Mouse (Mus musculus): ENCODE results near the gene Cyp21a1. TPM values are rescaled to one million over a fixed set of nuclear protein-coding genes. Genes with fewer than 3 reads are reported as not detected.

The Cyp21a1 gene
- total and polyA plus RNA-seq, 3 experiments, result 0.20 TPM; not detected in 2

GRCm38 (mm10) chr17:34795016-34795415, 9.3 kb downstream of the Cyp21a1 start:
- TF ChIP-seq POLR2A (IDR thresholded peaks at IDR 0.05; ENCODE audit: insufficient read depth, low read depth, low read length) (no peak), EP300 (IDR thresholded peaks at IDR 0.05; ENCODE audit: insufficient read depth, low read depth, low read length) (no peak), CTCF (IDR thresholded peaks at IDR 0.05) (no peak)
- no peaks in the 10 kb centered on the region for H3K4me1 ChIP-seq (ENCODE audit: control insufficient read depth, insufficient read depth, low read length)
- no peak overlapping the region for H3K4me3 ChIP-seq
- no peak for DNase-seq
- H3K27me3 ChIP-seq (ENCODE audit: control insufficient read depth, insufficient read depth, low read length), result no peaks in the 10 kb centered on the region
- H3K36me3 ChIP-seq (ENCODE audit: control insufficient read depth, insufficient read depth, low read length), result no peaks in the 10 kb centered on the region
- H3K79me2 ChIP-seq (replicated peaks; ENCODE audit: control insufficient read depth, insufficient read depth, low read length), result no peaks in the 10 kb centered on the region
- H3K27ac ChIP-seq, result no peak overlapping the region
- no peak overlapping the region for H3K9ac ChIP-seq (ENCODE audit: low read depth, low read length)
- 81% methylated on average over 10 of the region's 10 CpGs for WGBS
- intact Hi-C loops (cut with DNase I), result no loop called here

- H3K9ac ChIP-seq (ENCODE audit: low read depth, low read length), result no peak overlapping the region
- no peaks in the 10 kb centered on the region for H3K79me2 ChIP-seq (replicated peaks; ENCODE audit: control insufficient read depth, insufficient read depth, low read length)
- intact Hi-C loops (cut with DNase I), result no loop called here
- 47% methylated on average over 9 of the region's 9 CpGs for WGBS
- H3K27me3 ChIP-seq (ENCODE audit: control insufficient read depth, insufficient read depth, low read length), result no peaks in the 10 kb centered on the region
- TF ChIP-seq POLR2A (IDR thresholded peaks at IDR 0.05; ENCODE audit: insufficient read depth, low read depth, low read length) (no peak), EP300 (IDR thresholded peaks at IDR 0.05; ENCODE audit: insufficient read depth, low read depth, low read length) (no peak), CTCF (IDR thresholded peaks at IDR 0.05) (no peak)
- H3K4me1 ChIP-seq (ENCODE audit: control insufficient read depth, insufficient read depth, low read length), result no peaks in the 10 kb centered on the region
- no peak overlapping the region for H3K4me3 ChIP-seq
- DNase-seq, result no peak
- no peaks in the 10 kb centered on the region for H3K36me3 ChIP-seq (ENCODE audit: control insufficient read depth, insufficient read depth, low read length)
- no peak overlapping the region for H3K27ac ChIP-seq
Observed at GRCm38 (mm10) chr17:34777680-34778325, 26.6 kb downstream of the Cyp21a1 start.

DNA sequence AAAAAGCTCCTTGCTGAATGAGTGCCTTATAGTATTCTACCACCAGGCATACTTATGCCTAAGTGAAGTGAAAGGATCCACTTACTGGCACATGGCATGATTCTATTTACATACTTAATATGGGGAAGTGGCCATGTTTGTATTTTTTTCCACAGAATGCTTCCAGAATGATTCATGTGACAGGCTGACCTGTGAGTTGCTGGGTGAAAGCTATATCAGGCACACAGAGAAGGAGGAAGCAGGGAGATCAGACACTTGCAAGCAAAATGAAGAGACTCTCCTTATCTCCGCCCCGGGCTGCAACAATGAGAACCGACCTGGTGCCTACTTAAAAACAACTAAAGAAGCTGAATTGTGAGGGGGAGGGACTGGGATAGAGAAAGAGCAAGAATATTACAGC, 42.9 kb downstream of the Cyp21a1 start:
- 41% methylated on average over 3 of the region's 3 CpGs for WGBS
- H3K9ac ChIP-seq (ENCODE audit: low read depth, low read length), result no peak overlapping the region
- intact Hi-C loops (cut with DNase I), result no loop called here

More for the DNA sequence above, 42.9 kb downstream of the Cyp21a1 start:
- DNase-seq, result no peak
- H3K79me2 ChIP-seq (replicated peaks; ENCODE audit: control insufficient read depth, insufficient read depth, low read length), result no peaks in the 10 kb centered on the region
- no peaks in the 10 kb centered on the region for H3K27me3 ChIP-seq (ENCODE audit: control insufficient read depth, insufficient read depth, low read length)
- no peak overlapping the region for H3K4me3 ChIP-seq
- TF ChIP-seq EP300 (IDR thresholded peaks at IDR 0.05; ENCODE audit: insufficient read depth, low read depth, low read length) (no peak), POLR2A (IDR thresholded peaks at IDR 0.05; ENCODE audit: insufficient read depth, low read depth, low read length) (no peak), CTCF (IDR thresholded peaks at IDR 0.05) (no peak)
- H3K4me1 ChIP-seq (ENCODE audit: control insufficient read depth, insufficient read depth, low read length), result no peaks in the 10 kb centered on the region
- H3K27ac ChIP-seq, result no peak overlapping the region
- H3K36me3 ChIP-seq (ENCODE audit: control insufficient read depth, insufficient read depth, low read length), result no peaks in the 10 kb centered on the region

Small RNA genes lying within 50 kb of the gene (microRNA-seq; reads per million reads assigned to microRNA genes)
- gene Gm27471 (0 reads per million in 2 experiments), gene Mir6970 (0 reads per million in 2 experiments), gene Mir6971 (1.1 to 4.2 reads per million in 2 experiments)

Other genes starting within 250 kb of the Cyp21a1 start
Only the 30 nearest of the 34 such genes appear.
- 1 to 10 TPM; 3.9 to 5.2 TPM for gene Gpsm3, start 214.8 kb downstream of the Cyp21a1 start, total RNA-seq (2021)
- 4.4 and 6.4 TPM in 2 replicates for gene Gpsm3, start 214.8 kb downstream of the Cyp21a1 start, polyA plus RNA-seq (2012; rRNA removed)
- 10 to 100 TPM; 16.1 to 18.4 TPM for gene Pbx2, start 213.3 kb downstream of the Cyp21a1 start, total RNA-seq (2021)
- 22.1 and 28.3 TPM in 2 replicates for gene Pbx2, start 213.3 kb downstream of the Cyp21a1 start, polyA plus RNA-seq (2012; rRNA removed)
- under 1 TPM; 0.14 to 0.18 TPM for gene Ager, start 206.7 kb downstream of the Cyp21a1 start, total RNA-seq (2021)
- gene Ager, start 206.7 kb downstream of the Cyp21a1 start, polyA plus RNA-seq (2012; rRNA removed), result 0.38 and 2.2 TPM in 2 replicates
- gene Rnf5, start 200.9 kb downstream of the Cyp21a1 start, total RNA-seq (2021), result 10 to 100 TPM; 37.6 to 40.4 TPM
- gene Rnf5, start 200.9 kb downstream of the Cyp21a1 start, polyA plus RNA-seq (2012; rRNA removed), result 71.7 and 92.2 TPM in 2 replicates
- gene Agpat1, start 200.3 kb downstream of the Cyp21a1 start, total RNA-seq (2021), result 10 to 100 TPM; 64.8 to 68.9 TPM
- gene Agpat1, start 200.3 kb downstream of the Cyp21a1 start, polyA plus RNA-seq (2012; rRNA removed), result 178 and 184 TPM in 2 replicates
- 1 to 10 TPM; 1.2 to 1.8 TPM for gene Egfl8, start 188.6 kb downstream of the Cyp21a1 start, total RNA-seq (2021)
- gene Egfl8, start 188.6 kb downstream of the Cyp21a1 start, polyA plus RNA-seq (2012; rRNA removed), result 2.4 and 3.4 TPM in 2 replicates
- 10 to 100 TPM; 53.0 to 63.9 TPM for gene Ppt2, start 176.1 kb downstream of the Cyp21a1 start, total RNA-seq (2021)
- 50.5 and 55.7 TPM in 2 replicates for gene Ppt2, start 176.1 kb downstream of the Cyp21a1 start, polyA plus RNA-seq (2012; rRNA removed)
- gene Prrt1, start 175.0 kb downstream of the Cyp21a1 start, total RNA-seq (2021), result 1 to 10 TPM in 1 of 2 experiments, under 1 TPM in 1; 0.86 to 1.4 TPM
- 2.7 and 7.0 TPM in 2 replicates for gene Prrt1, start 175.0 kb downstream of the Cyp21a1 start, polyA plus RNA-seq (2012; rRNA removed)
- gene Fkbpl, start 159.8 kb downstream of the Cyp21a1 start, total RNA-seq (2021), result 1 to 10 TPM; 7.9 TPM
- gene Fkbpl, start 159.8 kb downstream of the Cyp21a1 start, polyA plus RNA-seq (2012; rRNA removed), result 4.0 and 8.8 TPM in 2 replicates
- 10 to 100 TPM; 15.3 to 18.4 TPM for gene Atf6b, start 157.4 kb downstream of the Cyp21a1 start, total RNA-seq (2021)
- 25.3 and 27.4 TPM in 2 replicates for gene Atf6b, start 157.4 kb downstream of the Cyp21a1 start, polyA plus RNA-seq (2012; rRNA removed)
- gene Tnxb, start 134.0 kb downstream of the Cyp21a1 start, total RNA-seq (2021), result 10 to 100 TPM; 28.5 to 28.8 TPM
- 27.3 and 32.7 TPM in 2 replicates for gene Tnxb, start 134.0 kb downstream of the Cyp21a1 start, polyA plus RNA-seq (2012; rRNA removed)
- 10 to 100 TPM; 16.8 to 19.7 TPM for gene C4b, start 60.7 kb downstream of the Cyp21a1 start, total RNA-seq (2021)
- gene C4b, start 60.7 kb downstream of the Cyp21a1 start, polyA plus RNA-seq (2012; rRNA removed), result 18.0 and 26.6 TPM in 2 replicates
- gene Stk19, start 32.4 kb upstream of the Cyp21a1 start, total RNA-seq (2021), result 1 to 10 TPM; 8.5 to 9.5 TPM
- gene Stk19, start 32.4 kb upstream of the Cyp21a1 start, polyA plus RNA-seq (2012; rRNA removed), result 14.1 and 17.3 TPM in 2 replicates
- 10 to 100 TPM; 12.4 to 14.2 TPM for gene Dxo, start 32.5 kb upstream of the Cyp21a1 start, total RNA-seq (2021)
- gene Dxo, start 32.5 kb upstream of the Cyp21a1 start, polyA plus RNA-seq (2012; rRNA removed), result 22.9 and 28.3 TPM in 2 replicates
- 10 to 100 TPM; 18.1 to 26.8 TPM for gene Skiv2l, start 45.6 kb upstream of the Cyp21a1 start, total RNA-seq (2021)
- 28.9 and 37.7 TPM in 2 replicates for gene Skiv2l, start 45.6 kb upstream of the Cyp21a1 start, polyA plus RNA-seq (2012; rRNA removed)
- 10 to 100 TPM; 14.9 to 15.8 TPM for gene Nelfe, start 45.8 kb upstream of the Cyp21a1 start, total RNA-seq (2021)
- gene Nelfe, start 45.8 kb upstream of the Cyp21a1 start, polyA plus RNA-seq (2012; rRNA removed), result 12.3 and 15.5 TPM in 2 replicates
- 1 to 10 TPM; 2.6 to 3.8 TPM for gene Cfb, start 58.0 kb upstream of the Cyp21a1 start, total RNA-seq (2021)
- gene Cfb, start 58.0 kb upstream of the Cyp21a1 start, polyA plus RNA-seq (2012; rRNA removed), result 3.9 and 5.7 TPM in 2 replicates
- gene Zbtb12, start 74.9 kb upstream of the Cyp21a1 start, total RNA-seq (2021), result 1 to 10 TPM; 7.9 to 9.0 TPM
- gene Zbtb12, start 74.9 kb upstream of the Cyp21a1 start, polyA plus RNA-seq (2012; rRNA removed), result 10.0 and 11.0 TPM in 2 replicates
- gene Gm20547, start 77.5 kb upstream of the Cyp21a1 start, total RNA-seq (2021), result not detected
- gene Gm20547, start 77.5 kb upstream of the Cyp21a1 start, polyA plus RNA-seq (2012; rRNA removed), result not detected in 2 replicates
- 1 to 10 TPM; 1.8 to 3.1 TPM for gene C2, start 93.7 kb upstream of the Cyp21a1 start, total RNA-seq (2021)
- gene C2, start 93.7 kb upstream of the Cyp21a1 start, polyA plus RNA-seq (2012; rRNA removed), result 4.5 and 8.1 TPM in 2 replicates
- gene Ehmt2, start 93.9 kb upstream of the Cyp21a1 start, total RNA-seq (2021), result 10 to 100 TPM; 38.0 to 42.6 TPM
- 61.6 and 64.0 TPM in 2 replicates for gene Ehmt2, start 93.9 kb upstream of the Cyp21a1 start, polyA plus RNA-seq (2012; rRNA removed)
- not detected for gene Slc44a4, start 109.9 kb upstream of the Cyp21a1 start, total RNA-seq (2021)
- gene Slc44a4, start 109.9 kb upstream of the Cyp21a1 start, polyA plus RNA-seq (2012; rRNA removed), result 1.1 TPM in 1 of 2 replicates, not detected in the other
- gene Neu1, start 126.7 kb upstream of the Cyp21a1 start, total RNA-seq (2021), result 10 to 100 TPM; 14.5 TPM
- gene Neu1, start 126.7 kb upstream of the Cyp21a1 start, polyA plus RNA-seq (2012; rRNA removed), result 22.0 and 23.6 TPM in 2 replicates
- gene Hspa1b, start 154.7 kb upstream of the Cyp21a1 start, total RNA-seq (2021), result 10 to 100 TPM in 1 of 2 experiments, 1 to 10 TPM in 1; 2.9 to 11.2 TPM
- 2.0 and 6.3 TPM in 2 replicates for gene Hspa1b, start 154.7 kb upstream of the Cyp21a1 start, polyA plus RNA-seq (2012; rRNA removed)
- gene Gm20481, start 165.4 kb upstream of the Cyp21a1 start, total RNA-seq (2021), result not detected
- not detected in 2 replicates for gene Gm20481, start 165.4 kb upstream of the Cyp21a1 start, polyA plus RNA-seq (2012; rRNA removed)
- 1 to 10 TPM; 3.3 to 9.8 TPM for gene Hspa1a, start 167.6 kb upstream of the Cyp21a1 start, total RNA-seq (2021)
- gene Hspa1a, start 167.6 kb upstream of the Cyp21a1 start, polyA plus RNA-seq (2012; rRNA removed), result 3.0 and 5.9 TPM in 2 replicates
- gene Hspa1l, start 168.1 kb upstream of the Cyp21a1 start, total RNA-seq (2021), result 10 to 100 TPM in 1 of 2 experiments, 1 to 10 TPM in 1; 8.3 to 10.9 TPM
- 3.6 and 6.6 TPM in 2 replicates for gene Hspa1l, start 168.1 kb upstream of the Cyp21a1 start, polyA plus RNA-seq (2012; rRNA removed)
- 10 to 100 TPM; 17.3 to 21.3 TPM for gene Lsm2, start 177.3 kb upstream of the Cyp21a1 start, total RNA-seq (2021)
- 50.7 and 58.0 TPM in 2 replicates for gene Lsm2, start 177.3 kb upstream of the Cyp21a1 start, polyA plus RNA-seq (2012; rRNA removed)
- gene Vars, start 196.4 kb upstream of the Cyp21a1 start, total RNA-seq (2021), result 10 to 100 TPM; 27.0 to 28.5 TPM
- 32.7 and 39.2 TPM in 2 replicates for gene Vars, start 196.4 kb upstream of the Cyp21a1 start, polyA plus RNA-seq (2012; rRNA removed)
- gene Vwa7, start 212.0 kb upstream of the Cyp21a1 start, total RNA-seq (2021), result 10 to 100 TPM; 10.0 to 10.9 TPM
- gene Vwa7, start 212.0 kb upstream of the Cyp21a1 start, polyA plus RNA-seq (2012; rRNA removed), result 7.5 and 10.2 TPM in 2 replicates